Mouse (Mus musculus) G1E (cell line): ENCODE data around the gene Ccdc187. TPM values are rescaled to one million over a fixed set of nuclear protein-coding genes. Genes with fewer than 3 reads are reported as not detected.

Experiments
- ATAC-seq: 2 replicates; pipeline ENCODE4 v1.8.0; 2016; ENCODE audit warnings: mild to moderate bottlenecking; ENCODE audit not compliant: insufficient number of reproducible peaks, poor library complexity, low FRiP score, severe bottlenecking; ENCODE audit errors: extremely low read depth
- DNase-seq: peaks from one replicate; pipeline ENCODE4 v3.0.0; 2012; ENCODE audit warnings: low spot score
- H3K27me3 ChIP-seq: 2 replicates; pipeline ENCODE4 v1.6.1; 2012; ENCODE audit warnings: mild to moderate bottlenecking, low read length, inconsistent platforms; ENCODE audit not compliant: insufficient read depth
- H3K36me3 ChIP-seq: replicated peaks from 2 replicates; pipeline ENCODE3; 2012; ENCODE audit warnings: mild to moderate bottlenecking, inconsistent platforms
- H3K4me1 ChIP-seq: 2 replicates; pipeline ENCODE4 v1.6.1; 2012; ENCODE audit warnings: low read depth, low read length, inconsistent platforms, mixed read lengths; ENCODE audit not compliant: insufficient read depth
- H3K4me3 ChIP-seq: 2 replicates; pipeline ENCODE4 v1.5.1; 2012; ENCODE audit warnings: low read depth, mild to moderate bottlenecking, inconsistent platforms, low read length, moderate library complexity, mixed read lengths
- H3K9me3 ChIP-seq: replicated peaks from 2 replicates; pipeline ENCODE4 v1.6.1; 2012; ENCODE audit warnings: inconsistent platforms
- CTCF ChIP-seq: IDR thresholded peaks from 2 replicates; pipeline ENCODE4 v1.5.1; 2012; ENCODE audit warnings: low read depth, low read length, inconsistent platforms, mixed read lengths
- GATA1 ChIP-seq: IDR thresholded peaks from 2 replicates; pipeline ENCODE4 v1.6.1; 2012; ENCODE audit warnings: borderline replicate concordance, low read length, inconsistent platforms, mixed read lengths
- GATA2 ChIP-seq: IDR thresholded peaks from 2 replicates; pipeline ENCODE4 v1.6.1; 2012; ENCODE audit warnings: low read depth, low read length, inconsistent platforms, borderline replicate concordance
- POLR2AphosphoS5 ChIP-seq: IDR thresholded peaks from 2 replicates; pipeline ENCODE4 v1.6.1; 2012; ENCODE audit warnings: low read depth, low read length, inconsistent platforms; ENCODE audit not compliant: insufficient replicate concordance
- TAL1 ChIP-seq: conservative IDR thresholded peaks from 2 replicates; pipeline ENCODE4 v1.6.1; 2012; ENCODE audit warnings: low read depth, low read length, inconsistent platforms, mixed read lengths
- polyA plus RNA-seq: library from polyadenylated mRNA; stranded (reverse); fragments of >175 nt; gene quantifications from 2 replicates; pipeline ENCODE4 v1.2.3, GENCODE M21; 2012
- total RNA-seq, 2 experiments: library from RNA; stranded (forward) in 1 of 2; stranded (reverse) in 1 of 2; fragments of 200-1000 nt in 1 of 2; fragments of >200 nt in 1 of 2; fragmentation: Nextera tagmentation in 1 of 2; gene quantifications; 2 replicates each; pipeline ENCODE4 v1.2.3; 2014 to 2017

Gene Ccdc187
- total and polyA plus RNA-seq, 3 experiments = 0.11 TPM; not detected in 2

DNA sequence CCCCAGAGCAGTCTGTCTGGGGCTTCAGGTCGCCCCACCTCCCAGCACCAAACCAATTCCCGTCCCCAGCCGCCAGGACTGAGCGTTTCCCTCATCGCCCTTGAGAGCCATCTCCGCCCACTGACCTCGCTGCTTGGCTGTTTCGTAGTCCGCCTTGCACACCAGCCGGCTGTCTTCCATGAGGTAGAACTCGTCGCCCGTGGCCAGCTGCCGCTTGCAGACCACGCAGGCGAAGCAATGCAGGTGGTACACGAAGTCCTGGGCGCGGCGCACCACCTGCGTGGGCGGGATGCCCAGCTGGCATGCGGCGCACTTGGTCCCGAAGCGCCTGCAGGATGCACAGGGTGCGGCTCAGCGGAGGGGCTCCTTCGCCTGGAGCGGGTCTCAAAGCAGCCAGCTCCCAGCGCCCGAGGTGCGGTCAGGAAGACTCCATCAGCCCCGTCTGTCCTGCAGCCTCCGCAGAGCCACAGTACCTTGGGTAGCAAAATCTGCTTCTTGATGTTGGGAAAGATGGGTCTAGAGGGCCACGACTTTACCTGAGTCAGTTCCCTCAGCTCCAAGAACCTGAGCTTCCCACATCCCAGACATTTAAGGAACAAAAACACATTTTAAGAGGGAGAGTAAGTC lies 91.4 kb downstream of the Ccdc187 start:
- H3K27me3 ChIP-seq = peaks cover 47% of the 10 kb centered on the region
- H3K9me3 ChIP-seq = no peaks in the 10 kb centered on the region
- H3K4me3 ChIP-seq = no peak overlapping the region
- no peaks in the 10 kb centered on the region for H3K36me3 ChIP-seq
- no peak for TF ChIP-seq CTCF
- TF ChIP-seq POLR2AphosphoS5 = no peak
- no peak for TF ChIP-seq GATA1
- TF ChIP-seq TAL1 = no peak
- TF ChIP-seq GATA2 = no peak
- DNase-seq = no peak
- H3K4me1 ChIP-seq = peaks cover 2% of the 10 kb centered on the region; the same call in 1 of the 2 replicates
- ATAC-seq = no peak

DNA sequence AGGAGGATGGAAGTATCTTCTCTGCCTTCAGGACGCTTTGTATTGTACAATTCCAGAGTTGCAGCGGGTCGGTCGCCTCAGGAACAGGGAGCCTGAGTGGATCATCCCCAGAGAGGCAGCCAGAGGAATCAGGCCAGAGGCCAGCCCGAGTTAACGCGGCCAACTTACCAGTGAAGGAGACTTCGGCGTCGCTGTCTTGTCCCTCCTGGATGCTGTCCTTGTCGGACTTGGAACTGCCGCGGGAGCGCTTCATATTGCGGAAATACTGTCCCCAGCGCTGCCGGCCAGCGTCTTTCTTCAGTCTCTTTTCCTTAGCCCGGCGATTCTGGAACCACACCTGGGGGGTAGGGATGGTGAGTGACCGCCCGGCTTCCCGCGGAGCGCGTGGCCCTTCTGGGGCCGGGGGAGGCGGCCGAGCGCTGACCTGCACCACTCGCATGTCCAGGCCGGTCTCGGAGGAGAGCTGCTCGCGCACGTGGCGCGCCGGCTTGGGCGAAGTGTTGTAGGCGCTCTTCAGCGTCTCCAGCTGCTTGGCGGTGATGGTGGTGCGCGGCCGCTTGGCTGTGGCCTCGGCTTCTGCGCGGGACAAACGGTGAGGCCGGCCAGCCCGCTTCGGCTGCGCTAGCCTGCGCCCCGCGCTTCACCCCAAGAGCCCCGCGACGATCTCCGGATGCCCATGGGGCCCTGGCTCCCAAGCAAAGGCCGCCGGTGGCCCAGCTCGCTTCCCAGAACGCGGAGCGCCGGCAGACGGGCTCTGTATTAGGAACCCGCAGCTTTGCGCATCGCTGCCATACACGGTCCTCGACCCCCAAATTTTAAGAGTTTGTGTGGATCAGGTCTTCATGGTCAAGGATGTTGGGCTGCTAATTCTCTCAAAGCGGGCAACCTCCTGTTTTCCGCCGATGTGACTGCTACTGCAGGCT lies 92.2 kb downstream of the Ccdc187 start:
- TF ChIP-seq TAL1 = no peak
- TF ChIP-seq POLR2AphosphoS5 = no peak
- TF ChIP-seq GATA1 = no peak
- no peak for TF ChIP-seq GATA2
- no peak for TF ChIP-seq CTCF
- no peak for ATAC-seq

DNA sequence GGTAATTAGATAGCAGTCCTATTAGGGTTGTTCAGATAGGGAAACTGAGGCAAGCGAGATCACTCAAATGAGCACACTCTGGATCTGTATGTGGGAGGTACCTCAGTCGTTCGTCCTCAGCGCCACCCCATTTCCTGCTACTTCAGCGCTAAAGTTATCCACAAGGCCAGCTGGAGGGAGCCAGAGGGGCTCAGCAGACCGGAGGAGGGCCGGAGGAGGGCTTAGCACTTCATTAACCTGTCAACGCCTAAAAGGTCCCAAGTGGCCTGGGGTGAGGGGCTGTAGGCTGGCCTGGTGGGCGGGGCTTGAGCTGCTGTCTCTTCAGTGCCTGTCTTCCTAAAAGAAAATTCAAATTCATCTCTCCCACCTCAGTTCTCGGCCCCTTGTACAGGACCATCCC lies 95.9 kb downstream of the Ccdc187 start:
- peaks cover 57% of the 10 kb centered on the region for H3K27me3 ChIP-seq
- ATAC-seq = no peak
- H3K4me1 ChIP-seq = no peaks in the 10 kb centered on the region
- DNase-seq = no peak
- H3K9me3 ChIP-seq = no peaks in the 10 kb centered on the region
- H3K36me3 ChIP-seq = no peaks in the 10 kb centered on the region
- no peak overlapping the region for H3K4me3 ChIP-seq
- no peak for TF ChIP-seq GATA1
- TF ChIP-seq POLR2AphosphoS5 = no peak
- no peak for TF ChIP-seq GATA2
- no peak for TF ChIP-seq TAL1
- no peak for TF ChIP-seq CTCF

More for the DNA sequence above, 92.2 kb downstream of the Ccdc187 start:
- no peaks in the 10 kb centered on the region for H3K36me3 ChIP-seq
- peaks cover 50% of the 10 kb centered on the region for H3K27me3 ChIP-seq
- DNase-seq = no peak
- no peaks in the 10 kb centered on the region for H3K4me1 ChIP-seq
- no peaks in the 10 kb centered on the region for H3K9me3 ChIP-seq
- H3K4me3 ChIP-seq = no peak overlapping the region

DNA sequence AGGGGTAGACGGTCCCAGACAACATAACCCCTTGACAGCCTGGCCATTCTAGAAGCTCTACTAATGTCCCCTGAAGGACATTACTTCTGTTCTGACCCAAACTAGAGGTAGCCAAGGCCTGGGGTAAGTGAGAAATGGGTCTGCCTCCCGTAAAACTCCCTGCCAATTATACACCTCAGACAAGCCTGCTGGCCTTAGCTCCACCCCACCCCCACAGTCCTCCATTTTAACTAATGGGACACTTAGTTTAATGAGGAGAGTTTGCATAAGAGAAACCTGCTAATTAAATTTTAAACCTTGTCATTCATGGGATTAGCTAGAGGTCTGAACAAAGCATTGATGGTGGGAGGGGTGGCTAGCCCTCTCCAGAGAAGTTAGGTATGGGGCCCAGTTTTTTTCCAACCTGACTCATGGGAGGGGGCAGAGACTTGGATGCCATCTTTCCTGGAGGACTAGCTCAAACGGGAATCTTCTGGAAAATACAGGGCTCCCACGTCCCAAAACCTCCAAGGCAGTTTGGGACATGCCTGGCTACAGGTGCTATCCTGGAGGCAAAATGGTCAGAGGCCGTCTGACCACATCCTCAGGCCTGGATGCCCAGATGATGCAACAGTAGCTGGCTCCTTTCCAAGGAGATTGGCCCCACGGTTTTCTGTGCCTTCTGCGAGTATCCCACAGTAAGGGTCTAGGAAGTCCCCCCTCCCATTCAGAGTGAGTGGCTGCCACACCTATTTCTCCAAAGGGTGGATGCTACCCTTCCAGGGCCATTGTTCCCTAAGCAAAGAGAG lies 99.6 kb downstream of the Ccdc187 start:
- ATAC-seq = no peak
- DNase-seq = no peak
- peaks cover 55% of the 10 kb centered on the region for H3K27me3 ChIP-seq
- H3K4me3 ChIP-seq = no peak overlapping the region
- no peak for TF ChIP-seq CTCF
- TF ChIP-seq POLR2AphosphoS5 = no peak
- no peak for TF ChIP-seq GATA1
- TF ChIP-seq TAL1 = no peak
- TF ChIP-seq GATA2 = no peak
- no peaks in the 10 kb centered on the region for H3K9me3 ChIP-seq
- H3K4me1 ChIP-seq = no peaks in the 10 kb centered on the region
- no peaks in the 10 kb centered on the region for H3K36me3 ChIP-seq

Other genes starting within 250 kb of the Ccdc187 start
- 2.0 and 5.1 TPM in 2 replicates for gene Nacc2, start 171.3 kb downstream of the Ccdc187 start, total RNA-seq (2014; fragmentation: Nextera tagmentation)
- 2.4 and 2.6 TPM in 2 replicates for gene Nacc2, start 171.3 kb downstream of the Ccdc187 start, total RNA-seq (2017)
- 4.3 and 7.4 TPM in 2 replicates for gene Nacc2, start 171.3 kb downstream of the Ccdc187 start, polyA plus RNA-seq
- gene Lhx3, start 86.3 kb downstream of the Ccdc187 start, total RNA-seq (2014; fragmentation: Nextera tagmentation) = not detected in 2 replicates
- not detected in 2 replicates for gene Lhx3, start 86.3 kb downstream of the Ccdc187 start, total RNA-seq (2017)
- gene Lhx3, start 86.3 kb downstream of the Ccdc187 start, polyA plus RNA-seq = not detected in 2 replicates
- gene Qsox2, start 57.0 kb downstream of the Ccdc187 start, total RNA-seq (2014; fragmentation: Nextera tagmentation) = 10.8 and 12.2 TPM in 2 replicates
- 6.8 and 6.9 TPM in 2 replicates for gene Qsox2, start 57.0 kb downstream of the Ccdc187 start, total RNA-seq (2017)
- 7.6 TPM in 2 replicates for gene Qsox2, start 57.0 kb downstream of the Ccdc187 start, polyA plus RNA-seq
- not detected in 2 replicates for gene Gpsm1, start 21.0 kb upstream of the Ccdc187 start, total RNA-seq (2014; fragmentation: Nextera tagmentation)
- gene Gpsm1, start 21.0 kb upstream of the Ccdc187 start, total RNA-seq (2017) = 0.22 and 0.46 TPM in 2 replicates
- gene Gpsm1, start 21.0 kb upstream of the Ccdc187 start, polyA plus RNA-seq = 0.05 and 0.11 TPM in 2 replicates
- 7.6 and 8.8 TPM in 2 replicates for gene Dnlz, start 57.6 kb upstream of the Ccdc187 start, total RNA-seq (2014; fragmentation: Nextera tagmentation)
- gene Dnlz, start 57.6 kb upstream of the Ccdc187 start, total RNA-seq (2017) = 9.4 and 9.8 TPM in 2 replicates
- gene Dnlz, start 57.6 kb upstream of the Ccdc187 start, polyA plus RNA-seq = 14.2 and 14.5 TPM in 2 replicates
- gene Card9, start 66.4 kb upstream of the Ccdc187 start, total RNA-seq (2014; fragmentation: Nextera tagmentation) = not detected in 2 replicates
- gene Card9, start 66.4 kb upstream of the Ccdc187 start, total RNA-seq (2017) = 0.12 and 0.16 TPM in 2 replicates
- gene Card9, start 66.4 kb upstream of the Ccdc187 start, polyA plus RNA-seq = 0.35 and 0.38 TPM in 2 replicates
- gene Snapc4, start 86.1 kb upstream of the Ccdc187 start, total RNA-seq (2014; fragmentation: Nextera tagmentation) = 18.7 and 25.4 TPM in 2 replicates
- 42.2 and 46.0 TPM in 2 replicates for gene Snapc4, start 86.1 kb upstream of the Ccdc187 start, total RNA-seq (2017)
- gene Snapc4, start 86.1 kb upstream of the Ccdc187 start, polyA plus RNA-seq = 64.0 and 67.9 TPM in 2 replicates
- 56.5 and 69.8 TPM in 2 replicates for gene Entr1, start 94.8 kb upstream of the Ccdc187 start, total RNA-seq (2014; fragmentation: Nextera tagmentation)
- 58.2 and 63.7 TPM in 2 replicates for gene Entr1, start 94.8 kb upstream of the Ccdc187 start, total RNA-seq (2017)
- gene Entr1, start 94.8 kb upstream of the Ccdc187 start, polyA plus RNA-seq = 68.2 and 71.5 TPM in 2 replicates
- 56.9 and 76.5 TPM in 2 replicates for gene Pmpca, start 94.8 kb upstream of the Ccdc187 start, total RNA-seq (2014; fragmentation: Nextera tagmentation)
- 78.8 and 94.3 TPM in 2 replicates for gene Pmpca, start 94.8 kb upstream of the Ccdc187 start, total RNA-seq (2017)
- gene Pmpca, start 94.8 kb upstream of the Ccdc187 start, polyA plus RNA-seq = 542 and 594 TPM in 2 replicates
- 19.7 and 23.0 TPM in 2 replicates for gene Inpp5e, start 114.6 kb upstream of the Ccdc187 start, total RNA-seq (2014; fragmentation: Nextera tagmentation)
- 7.6 and 8.2 TPM in 2 replicates for gene Inpp5e, start 114.6 kb upstream of the Ccdc187 start, total RNA-seq (2017)
- gene Inpp5e, start 114.6 kb upstream of the Ccdc187 start, polyA plus RNA-seq = 16.0 and 16.2 TPM in 2 replicates
- gene Sec16a, start 150.7 kb upstream of the Ccdc187 start, total RNA-seq (2014; fragmentation: Nextera tagmentation) = 74.0 and 83.5 TPM in 2 replicates
- 31.9 and 34.4 TPM in 2 replicates for gene Sec16a, start 150.7 kb upstream of the Ccdc187 start, total RNA-seq (2017)
- 24.8 and 37.8 TPM in 2 replicates for gene Sec16a, start 150.7 kb upstream of the Ccdc187 start, polyA plus RNA-seq
- gene Notch1, start 222.1 kb upstream of the Ccdc187 start, total RNA-seq (2014; fragmentation: Nextera tagmentation) = not detected in 2 replicates
- 0.06 and 0.71 TPM in 2 replicates for gene Notch1, start 222.1 kb upstream of the Ccdc187 start, total RNA-seq (2017)
- 0.02 and 0.06 TPM in 2 replicates for gene Notch1, start 222.1 kb upstream of the Ccdc187 start, polyA plus RNA-seq